Mouse (Mus musculus) cerebellum, postnatal 10 days (tissue): ENCODE measurements around the gene 2410015M20Rik.
A peak's percentile ranks its signal among the peaks of the same experiment; 100 is the strongest.
"Not testable (repeated sequence)": the region's sequence is repeated elsewhere in the genome, so short reads cannot be mapped to it uniquely, and the experiment has no call there.

Source experiments
- DNase-seq, 2 experiments: peaks; one replicate each; pipeline ENCODE4 v3.0.0; 2021; ENCODE audit warnings: mixed read lengths in 2 of 2

Gene 2410015M20Rik

GRCm38 (mm10) chr17:56609452-56610171 is at the start of gene 2410015M20Rik:
2410015M20Rik (minus strand) TSS chr17:56609771.
- peak; percentile 97 to 98 for DNase-seq

GRCm38 (mm10) chr17:56656171-56656570 is 46.6 kb upstream of the 2410015M20Rik start:
- DNase-seq: no peak

GRCm38 (mm10) chr17:56655311-56655710 is 45.7 kb upstream of the 2410015M20Rik start:
- no peak for DNase-seq

- no peak for DNase-seq
These were observed 45.2 kb upstream of the 2410015M20Rik start for GRCm38 (mm10) chr17:56654771-56655170.

- DNase-seq: peak; percentile 50
These were observed 42.2 kb upstream of the 2410015M20Rik start for GRCm38 (mm10) chr17:56651801-56652200.

- no peak for DNase-seq
These were observed 38.0 kb upstream of the 2410015M20Rik start for GRCm38 (mm10) chr17:56647546-56647945.

- no peak for DNase-seq
These were observed 33.7 kb upstream of the 2410015M20Rik start for GRCm38 (mm10) chr17:56643237-56643636.

GRCm38 (mm10) chr17:56634023-56634422 is 24.5 kb upstream of the 2410015M20Rik start:
- no peak for DNase-seq

- no peak for DNase-seq
These were observed 22.2 kb upstream of the 2410015M20Rik start for GRCm38 (mm10) chr17:56631807-56632206.

GRCm38 (mm10) chr17:56629800-56630781 is 20.5 kb upstream of the 2410015M20Rik start:
- DNase-seq: not testable (repeated sequence)

GRCm38 (mm10) chr17:56627530-56628277 is 18.1 kb upstream of the 2410015M20Rik start, which contains the start of gene Catsperd:
Catsperd (plus strand) TSS chr17:56628143.
- DNase-seq: peak; percentile 46 to 59

- DNase-seq: peak; percentile 99
These were observed 17.3 kb upstream of the 2410015M20Rik start, which contains the start of gene Lonp1 for GRCm38 (mm10) chr17:56626754-56627470. Lonp1 (minus strand) TSS chr17:56626887.

- DNase-seq: no peak
These were observed 16.7 kb upstream of the 2410015M20Rik start for GRCm38 (mm10) chr17:56626260-56626659.

GRCm38 (mm10) chr17:56625495-56625894 is 15.9 kb upstream of the 2410015M20Rik start:
- DNase-seq: no peak

- no peak for DNase-seq
These were observed 8.1 kb upstream of the 2410015M20Rik start for GRCm38 (mm10) chr17:56617628-56618027.

- DNase-seq: no peak
These were observed 7.2 kb upstream of the 2410015M20Rik start for GRCm38 (mm10) chr17:56616725-56617124.

- DNase-seq: no peak
These were observed 6.2 kb upstream of the 2410015M20Rik start for GRCm38 (mm10) chr17:56615792-56616191.

- DNase-seq: no peak
These were observed 5.7 kb upstream of the 2410015M20Rik start for GRCm38 (mm10) chr17:56615136-56615784.

GRCm38 (mm10) chr17:56614391-56615135 is 5.0 kb upstream of the 2410015M20Rik start:
- DNase-seq: peak; percentile 50 to 52

GRCm38 (mm10) chr17:56613893-56614292 is 4.3 kb upstream of the 2410015M20Rik start:
- peak; percentile 56 to 62 for DNase-seq
